Mouse (Mus musculus) intestine, embryonic 14.5 days (tissue): ENCODE data around the gene Tmem190. TPM values are rescaled to one million over a fixed set of nuclear protein-coding genes. Genes with fewer than 3 reads are reported as not detected.
"Not testable (repeated sequence)": the region's sequence is repeated elsewhere in the genome, so short reads cannot be mapped to it uniquely, and the experiment has no call there.

ENCODE experiments used
- ATAC-seq: fragments of 200-750 bp; cut with Nextera tagmentation; replicated peaks from 2 replicates; pipeline ENCODE4 v1.8.0; 2017; ENCODE audit warnings: low read depth, moderate number of reproducible peaks, moderate TSS enrichment, moderate library complexity; ENCODE audit not compliant: low FRiP score, low TSS enrichment
- DNase-seq: peaks from one replicate; pipeline ENCODE4 v3.0.0-alpha.2; 2018; ENCODE audit warnings: low spot score
- H3K27ac ChIP-seq: fragments of 300-500 bp; sonication (generic); 2 replicates; pipeline ENCODE4 v1.5.1; 2014; ENCODE audit warnings: low read depth, mild to moderate bottlenecking, control low read depth
- H3K27me3 ChIP-seq: fragments of 300-500 bp; sonication (generic); replicated peaks from 2 replicates; pipeline ENCODE4 v1.6.1; 2014; ENCODE audit warnings: low read length, control low read depth; ENCODE audit not compliant: control insufficient read depth, insufficient read depth
- H3K36me3 ChIP-seq: fragments of 300-500 bp; sonication (generic); 2 replicates; pipeline ENCODE4 v1.6.1; 2014; ENCODE audit warnings: low read length, control low read depth; ENCODE audit not compliant: control insufficient read depth, insufficient read depth
- H3K4me1 ChIP-seq: fragments of 300-500 bp; sonication (generic); replicated peaks from 2 replicates; pipeline ENCODE4 v1.6.1; 2014; ENCODE audit warnings: low read length, control low read depth, mixed read lengths; ENCODE audit not compliant: control insufficient read depth, insufficient read depth
- H3K4me2 ChIP-seq: fragments of 300-500 bp; sonication (generic); 2 replicates; pipeline ENCODE4 v1.6.1; 2014; ENCODE audit warnings: low read length
- H3K4me3 ChIP-seq: fragments of 300-500 bp; sonication (generic); 2 replicates; pipeline ENCODE4 v1.5.1; 2014; ENCODE audit warnings: low read depth, low read length, control low read depth, mixed read lengths
- H3K9ac ChIP-seq: fragments of 300-500 bp; sonication (generic); 2 replicates; pipeline ENCODE4 v1.6.1; 2014; ENCODE audit warnings: mild to moderate bottlenecking, low read length
- H3K9me3 ChIP-seq: fragments of 300-500 bp; sonication (generic); 2 replicates; pipeline ENCODE4 v1.6.1; 2016; ENCODE audit warnings: low read length, control low read depth; ENCODE audit not compliant: control insufficient read depth
- WGBS: fragments of 180-500 bp; shearing (Covaris S2); extraction: QIAGEN DNeasy Blood & Tissue Kit; methylation state at CpG from one replicate; pipeline ENCODE4 v1.1.7; 2014; 5-methylcytosine and 5-hydroxymethylcytosine counted together
- polyA plus RNA-seq: library from polyadenylated mRNA; unstranded; fragments of >200 nt; fragmentation: Nextera tagmentation; extraction: Ambion mirVana; gene quantifications from 2 replicates; pipeline ENCODE4 v1.2.1, GENCODE M21; 2014

Tmem190 gene
- polyA plus RNA-seq, 1 experiment from 2014 or later, result not detected

DNA sequence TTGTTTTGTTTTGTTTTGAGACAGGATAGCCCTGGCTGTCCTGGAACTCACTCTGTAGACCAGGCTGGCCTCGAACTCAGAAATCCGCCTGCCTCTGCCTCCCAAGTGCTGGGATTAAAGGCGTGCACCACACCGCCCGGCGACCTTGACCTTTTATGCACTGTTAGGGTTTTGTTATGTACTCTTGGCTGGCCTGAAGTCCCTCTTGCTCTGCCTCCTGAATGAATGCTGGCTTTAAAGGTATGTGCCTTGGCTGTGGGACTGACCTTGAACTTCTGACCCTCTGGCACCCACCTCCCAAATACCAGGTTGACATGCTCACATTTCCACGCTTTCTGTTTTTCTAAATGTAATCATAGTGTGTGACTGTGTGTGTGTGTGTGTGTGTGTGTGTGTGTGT is 38.2 kb downstream of the Tmem190 start:
- not testable (repeated sequence) for H3K4me1 ChIP-seq, H3K9ac ChIP-seq, H3K4me2 ChIP-seq, DNase-seq, H3K36me3 ChIP-seq, ATAC-seq, H3K27me3 ChIP-seq, H3K27ac ChIP-seq, H3K4me3 ChIP-seq, H3K9me3 ChIP-seq
- 89% methylated on average over 7 of the region's 7 CpGs for WGBS

DNA sequence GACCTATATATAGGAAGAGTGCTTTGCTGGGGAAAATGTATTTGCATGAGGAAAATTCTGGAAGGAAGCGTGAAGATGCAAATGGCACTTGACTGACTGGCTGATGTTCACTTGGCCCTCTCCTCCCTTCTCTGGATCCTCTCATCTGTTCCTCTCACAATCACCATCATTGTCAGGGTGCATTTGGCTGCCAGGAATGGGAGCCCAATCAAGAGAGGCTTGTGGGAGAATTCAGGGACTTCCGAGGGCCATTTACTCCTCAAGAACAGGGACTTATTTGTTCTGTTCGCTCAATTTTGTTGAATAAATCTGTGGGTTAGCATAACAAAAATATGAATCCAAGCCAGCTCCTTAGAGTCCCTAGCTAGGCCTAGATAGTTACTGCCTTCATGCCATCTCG is 39.0 kb downstream of the Tmem190 start:
- H3K4me1 ChIP-seq, result no peaks in the 10 kb centered on the region
- WGBS, result 74% methylated on average over 4 of the region's 4 CpGs
- H3K27ac ChIP-seq, result no peak overlapping the region

DNA sequence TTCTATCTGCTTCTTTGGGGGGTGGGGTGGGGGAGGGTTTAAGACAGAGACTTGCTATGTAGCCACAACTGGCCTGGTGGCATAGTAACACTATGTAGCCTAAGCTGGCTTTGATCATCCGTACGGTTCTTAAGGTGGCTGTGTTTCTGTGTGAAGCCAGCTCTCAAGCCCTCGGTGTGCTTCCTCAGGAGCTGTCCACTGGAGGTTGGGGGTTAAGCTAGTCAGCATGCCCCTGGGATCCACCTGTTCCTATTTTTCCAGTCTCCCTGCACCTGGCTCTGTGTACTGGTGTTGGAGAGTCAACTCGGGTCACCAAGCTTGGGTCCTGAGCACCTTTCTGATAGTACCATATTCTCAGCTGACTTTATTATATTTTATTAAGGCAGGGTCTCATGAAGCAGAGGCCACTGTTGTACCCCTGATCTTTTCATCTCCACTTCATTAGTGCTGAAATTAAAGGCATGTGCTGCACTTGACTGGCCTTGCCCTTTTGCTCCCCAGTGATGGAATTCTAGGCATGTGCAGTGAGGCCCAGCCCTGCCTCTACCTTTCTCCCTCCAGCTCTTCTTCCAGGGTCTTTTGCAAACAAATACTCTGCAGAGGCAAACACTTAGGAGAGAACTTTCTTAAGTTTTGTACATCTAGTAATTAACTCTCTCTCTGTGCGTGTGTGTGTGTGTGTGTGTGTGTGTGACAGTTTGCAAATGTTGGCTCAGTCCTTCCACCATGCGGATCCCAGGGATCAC is 39.6 kb downstream of the Tmem190 start:
- no peaks in the 10 kb centered on the region for H3K27me3 ChIP-seq
- no peak overlapping the region for H3K4me3 ChIP-seq
- no peak overlapping the region for H3K27ac ChIP-seq
- H3K36me3 ChIP-seq, result no peaks in the 10 kb centered on the region
- H3K9me3 ChIP-seq, result no peaks in the 10 kb centered on the region
- H3K4me2 ChIP-seq, result no peak overlapping the region
- H3K9ac ChIP-seq, result no peak overlapping the region
- ATAC-seq, result no peak
- H3K4me1 ChIP-seq, result no peaks in the 10 kb centered on the region
- 52% methylated on average over 6 of the region's 6 CpGs for WGBS
- DNase-seq, result no peak

More for the DNA sequence above, 39.0 kb downstream of the Tmem190 start:
- H3K27me3 ChIP-seq, result no peaks in the 10 kb centered on the region
- no peak overlapping the region for H3K9ac ChIP-seq
- ATAC-seq (no peak), DNase-seq (no peak)
- no peaks in the 10 kb centered on the region for H3K36me3 ChIP-seq
- no peaks in the 10 kb centered on the region for H3K9me3 ChIP-seq
- no peak overlapping the region for H3K4me3 ChIP-seq
- no peak overlapping the region for H3K4me2 ChIP-seq

DNA sequence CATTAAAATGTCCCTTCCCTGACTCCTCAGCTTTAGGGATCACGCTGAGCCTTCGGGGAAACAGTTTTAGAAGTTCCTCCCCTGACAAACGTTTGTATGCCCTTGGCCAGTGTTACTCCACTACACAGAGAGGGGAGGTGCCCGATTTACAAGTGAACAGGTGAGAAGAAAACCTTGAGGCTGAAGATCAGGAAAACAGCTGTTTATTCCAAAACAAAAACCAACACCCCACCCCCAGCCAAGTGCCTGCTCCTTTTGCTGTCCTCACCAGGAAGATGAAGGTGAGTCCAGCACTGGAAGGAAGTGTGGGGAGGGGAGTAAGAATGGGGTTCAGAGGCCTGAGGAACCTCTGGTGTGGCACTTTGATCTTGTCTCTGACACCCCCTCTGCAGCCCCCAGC is 42.6 kb downstream of the Tmem190 start:
- H3K27me3 ChIP-seq, result peaks cover 5% of the 10 kb centered on the region
- no peaks in the 10 kb centered on the region for H3K36me3 ChIP-seq
- H3K27ac ChIP-seq, result no peak overlapping the region
- no peak overlapping the region for H3K4me3 ChIP-seq
- H3K9ac ChIP-seq, result no peak overlapping the region
- ATAC-seq (no peak), DNase-seq (no peak)
- 54% methylated on average over 4 of the region's 4 CpGs for WGBS
- H3K4me1 ChIP-seq, result no peaks in the 10 kb centered on the region
- H3K9me3 ChIP-seq, result no peaks in the 10 kb centered on the region
- no peak overlapping the region for H3K4me2 ChIP-seq

DNA sequence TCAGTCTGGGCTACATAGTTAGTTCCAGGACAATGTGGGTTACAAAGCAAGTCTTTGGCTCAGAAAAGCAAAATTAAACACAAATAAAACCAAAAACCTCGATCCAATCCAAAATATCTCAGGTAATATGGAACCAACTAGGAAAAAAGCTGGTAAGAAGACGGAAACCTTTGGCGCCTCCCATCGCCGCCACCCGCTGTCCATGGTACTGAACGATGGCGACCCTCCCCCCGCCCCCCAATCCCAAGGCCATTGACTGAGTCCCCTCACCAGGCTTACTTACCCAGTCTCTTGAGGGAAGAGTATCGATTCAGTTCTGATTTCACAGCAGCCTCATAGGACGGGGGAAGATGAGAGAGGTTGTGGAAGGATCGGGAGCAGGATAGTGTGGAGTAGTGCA is 47.7 kb downstream of the Tmem190 start:
- Histone ChIP-seq H3K36me3 (no peaks in the 10 kb centered on the region), H3K4me2 (no peak overlapping the region), H3K4me1 (no peaks in the 10 kb centered on the region), H3K9me3 (no peaks in the 10 kb centered on the region), H3K27me3 (peaks cover 33% of the 10 kb centered on the region), H3K27ac (no peak overlapping the region), H3K4me3 (no peak overlapping the region), H3K9ac (no peak overlapping the region)
- no peak; the same call in 1 of the 2 replicates for ATAC-seq
- WGBS, result 6% methylated on average over 12 of the region's 12 CpGs
- peak; percentile 66 for DNase-seq

Other genes with a start within 250 kb of the Tmem190 start
- 5.6 and 6.7 TPM in 2 replicates for gene Syt5, start 235.4 kb upstream of the Tmem190 start, polyA plus RNA-seq
- gene Ptprh, start 178.9 kb upstream of the Tmem190 start, polyA plus RNA-seq, result not detected in 2 replicates
- 2.5 and 3.8 TPM in 2 replicates for gene Tmem86b, start 151.5 kb upstream of the Tmem190 start, polyA plus RNA-seq
- gene Ppp6r1, start 123.9 kb upstream of the Tmem190 start, polyA plus RNA-seq, result 7.3 and 8.5 TPM in 2 replicates
- gene Hspbp1, start 97.9 kb upstream of the Tmem190 start, polyA plus RNA-seq, result 102 and 105 TPM in 2 replicates
- gene Brsk1, start 92.3 kb upstream of the Tmem190 start, polyA plus RNA-seq, result 1.7 and 1.9 TPM in 2 replicates
- gene Tmem150b, start 57.7 kb upstream of the Tmem190 start, polyA plus RNA-seq, result 0.66 and 0.85 TPM in 2 replicates
- 63.6 and 66.9 TPM in 2 replicates for gene Kmt5c, start 42.8 kb upstream of the Tmem190 start, polyA plus RNA-seq
- 54.1 and 61.8 TPM in 2 replicates for gene Cox6b2, start 29.8 kb upstream of the Tmem190 start, polyA plus RNA-seq
- gene Fam71e2, start 11.6 kb upstream of the Tmem190 start, polyA plus RNA-seq, result not detected in 2 replicates
- 0.28 TPM in 1 of 2 replicates, not detected in the other for gene Il11, start 78 bp upstream of the Tmem190 start, polyA plus RNA-seq
- gene Tmem238, start 6.7 kb downstream of the Tmem190 start, polyA plus RNA-seq, result 14.5 and 24.3 TPM in 2 replicates
- 293 and 321 TPM in 2 replicates for gene Rpl28, start 9.9 kb downstream of the Tmem190 start, polyA plus RNA-seq
- 354 and 371 TPM in 2 replicates for gene Ube2s, start 29.7 kb downstream of the Tmem190 start, polyA plus RNA-seq
- gene Shisa7, start 61.8 kb downstream of the Tmem190 start, polyA plus RNA-seq, result 0.30 and 0.42 TPM in 2 replicates
- 6.3 and 8.9 TPM in 2 replicates for gene Isoc2b, start 87.3 kb downstream of the Tmem190 start, polyA plus RNA-seq
- 0.96 and 1.0 TPM in 2 replicates for gene Isoc2a, start 94.2 kb downstream of the Tmem190 start, polyA plus RNA-seq
- gene Gm36210, start 123.6 kb downstream of the Tmem190 start, polyA plus RNA-seq, result not detected in 2 replicates
- 3.3 and 4.0 TPM in 2 replicates for gene Zfp628, start 132.3 kb downstream of the Tmem190 start, polyA plus RNA-seq
- gene Nat14, start 139.1 kb downstream of the Tmem190 start, polyA plus RNA-seq, result 3.1 and 3.3 TPM in 2 replicates
- gene Ssc5d, start 142.8 kb downstream of the Tmem190 start, polyA plus RNA-seq, result 3.7 and 4.0 TPM in 2 replicates
- 0.23 and 0.26 TPM in 2 replicates for gene Sbk2, start 181.5 kb downstream of the Tmem190 start, polyA plus RNA-seq
- gene Sbk3, start 188.2 kb downstream of the Tmem190 start, polyA plus RNA-seq, result 0.16 TPM in 1 of 2 replicates, not detected in the other
- 30.6 and 35.4 TPM in 2 replicates for gene Zfp579, start 213.2 kb downstream of the Tmem190 start, polyA plus RNA-seq
- 15.7 and 16.0 TPM in 2 replicates for gene Zfp524, start 231.5 kb downstream of the Tmem190 start, polyA plus RNA-seq
- 37.5 and 40.3 TPM in 2 replicates for gene Fiz1, start 231.8 kb downstream of the Tmem190 start, polyA plus RNA-seq
- gene Gm44973, start 232.6 kb downstream of the Tmem190 start, polyA plus RNA-seq, result 1.0 and 2.0 TPM in 2 replicates
- gene Zfp865, start 237.4 kb downstream of the Tmem190 start, polyA plus RNA-seq, result 6.2 and 7.2 TPM in 2 replicates
- gene Ccdc106, start 237.6 kb downstream of the Tmem190 start, polyA plus RNA-seq, result 15.1 and 17.1 TPM in 2 replicates